Mouse (Mus musculus) ES-E14 (cell line): ENCODE data around the gene Eif4g3. TPM values are rescaled to one million over a fixed set of nuclear protein-coding genes. Genes with fewer than 3 reads are reported as not detected.

ENCODE experiments used
- DNase-seq: peaks from one replicate; pipeline ENCODE4 v3.0.0-alpha.2; 2013; ENCODE audit warnings: low read depth, low spot score
- H3K27ac ChIP-seq: 2 replicates; pipeline ENCODE4 v1.5.1; 2012; ENCODE audit warnings: low read depth, mild to moderate bottlenecking, low read length, moderate library complexity, mixed read lengths; ENCODE audit not compliant: poor library complexity, insufficient read depth, severe bottlenecking
- H3K36me3 ChIP-seq: 2 replicates; pipeline ENCODE4 v1.6.1; 2012; ENCODE audit warnings: mild to moderate bottlenecking, low read length, moderate library complexity, mixed read lengths; ENCODE audit not compliant: control insufficient read depth, poor library complexity, insufficient read depth, severe bottlenecking
- H3K4me1 ChIP-seq, 2 experiments: fragments of 150-350 bp in 1 of 2; sonication (generic) in 1 of 2; 2 replicates each; pipeline ENCODE4 v1.6.1; 2012; ENCODE audit warnings: low read length in 2 of 2, mild to moderate bottlenecking in 1 of 2, mixed read lengths in 1 of 2; ENCODE audit not compliant: control insufficient read depth in 2 of 2, insufficient read depth in 2 of 2, poor library complexity in 1 of 2
- H3K4me3 ChIP-seq, 2 experiments: fragments of 150-350 bp in 1 of 2; sonication (generic) in 1 of 2; 2 replicates each; pipeline ENCODE4 v1.5.1; 2012; ENCODE audit warnings: low read length in 2 of 2, low read depth in 1 of 2, mild to moderate bottlenecking in 1 of 2, mixed read lengths in 1 of 2; ENCODE audit not compliant: insufficient read depth in 1 of 2, poor library complexity in 1 of 2, severe bottlenecking in 1 of 2
- H3K9ac ChIP-seq: 2 replicates; pipeline ENCODE4 v1.6.1; 2012; ENCODE audit warnings: low read depth, mild to moderate bottlenecking, low read length, mixed read lengths; ENCODE audit not compliant: poor library complexity, insufficient read depth, severe bottlenecking
- H3K9me3 ChIP-seq: fragments of 150-350 bp; sonication (generic); 2 replicates; pipeline ENCODE4 v1.6.1; 2012; ENCODE audit warnings: low read depth, mild to moderate bottlenecking, low read length; ENCODE audit not compliant: control insufficient read depth, insufficient read depth
- CHD2 ChIP-seq: IDR thresholded peaks from 2 replicates; pipeline ENCODE4 v1.6.1; 2014; ENCODE audit warnings: mild to moderate bottlenecking, low read depth, low read length, inconsistent platforms
- HCFC1 ChIP-seq: IDR thresholded peaks from 2 replicates; pipeline ENCODE4 v1.6.1; 2012; ENCODE audit warnings: low read length, inconsistent platforms, borderline replicate concordance; ENCODE audit not compliant: insufficient read depth
- MAFK ChIP-seq: IDR thresholded peaks from 2 replicates; pipeline ENCODE4 v1.6.1; 2014; ENCODE audit warnings: mild to moderate bottlenecking, low read depth, low read length, inconsistent platforms; ENCODE audit not compliant: insufficient read depth
- ZC3H11A ChIP-seq: IDR thresholded peaks from 2 replicates; pipeline ENCODE4 v1.6.1; 2012; ENCODE audit warnings: low read depth, mild to moderate bottlenecking, inconsistent platforms, low read length, borderline replicate concordance
- ZNF384 ChIP-seq: IDR thresholded peaks from 2 replicates; pipeline ENCODE4 v1.6.1; 2012; ENCODE audit warnings: low read depth, low read length, inconsistent platforms
- in situ Hi-C, 2 experiments: fragments of 600-800 bp; cut with MboI; formaldehyde crosslinking; loops; one replicate each; pipeline ENCODE4 v1.15.1; 2025; ENCODE audit warnings: low sequenced_read_pairs in 2 of 2, inconsistent platforms in 1 of 2; ENCODE audit not compliant: unreplicated experiment in 2 of 2
- total RNA-seq: library from RNA; depleted of rRNA; stranded (reverse); fragments of 300-350 nt; gene quantifications from 2 replicates; pipeline ENCODE4 v1.2.3, GENCODE M21; 2012

Gene Eif4g3
- total RNA-seq, 1 experiment = 18.7 TPM

GRCm38 (mm10) chr4:138217441-138217840, 224.6 kb downstream of the Eif4g3 start:
- in situ Hi-C loops = no loop called here
- H3K36me3 ChIP-seq = no peaks in the 10 kb centered on the region; the same call in 1 of the 2 replicates

GRCm38 (mm10) chr4:138217951-138218685, 225.3 kb downstream of the Eif4g3 start:
- Histone ChIP-seq H3K9me3 (no peaks in the 10 kb centered on the region), H3K27ac (no peak overlapping the region), H3K36me3 (peaks cover 4% of the 10 kb centered on the region), H3K9ac (peak overlapping the region; percentile 71), H3K4me1 (peaks cover 4 to 28% of the 10 kb centered on the region in 2 experiments), H3K4me3 (peak overlapping the region; percentile 78 to 85)
- in situ Hi-C loops = no loop called here
- DNase-seq = no peak
- TF ChIP-seq MAFK = peak; percentile 78
- no peak for TF ChIP-seq HCFC1
- no peak for TF ChIP-seq ZNF384

More at GRCm38 (mm10) chr4:138217441-138217840, 224.6 kb downstream of the Eif4g3 start:
- Histone ChIP-seq H3K4me1 (peaks cover 4 to 24% of the 10 kb centered on the region in 2 experiments), H3K9ac (peak overlapping the region; percentile 86), H3K27ac (peak overlapping the region; percentile 42), H3K4me3 (peak overlapping the region; percentile 78 to 85), H3K9me3 (no peaks in the 10 kb centered on the region)
- DNase-seq = no peak
- TF ChIP-seq ZC3H11A = no peak
- TF ChIP-seq ZNF384 = no peak
- TF ChIP-seq HCFC1 = no peak
- TF ChIP-seq MAFK = no peak
- no peak for TF ChIP-seq CHD2

- Histone ChIP-seq H3K9me3 (no peaks in the 10 kb centered on the region), H3K27ac (no peak overlapping the region), H3K4me1 (peaks cover 4 to 28% of the 10 kb centered on the region in 2 experiments), H3K4me3 (no peak overlapping the region), H3K9ac (no peak overlapping the region), H3K36me3 (peaks cover 9% of the 10 kb centered on the region)
- no peak for DNase-seq
- TF ChIP-seq CHD2 (no peak), ZC3H11A (no peak), ZNF384 (no peak), HCFC1 (no peak), MAFK (no peak)
- in situ Hi-C loops = no loop called here
Observed at GRCm38 (mm10) chr4:138219331-138219730, 226.5 kb downstream of the Eif4g3 start.

GRCm38 (mm10) chr4:138220761-138221160, 227.9 kb downstream of the Eif4g3 start:
- TF ChIP-seq MAFK (no peak), CHD2 (no peak), HCFC1 (no peak), ZC3H11A (no peak)
- H3K4me3 ChIP-seq = no peak overlapping the region
- H3K4me1 ChIP-seq = peaks cover 4 to 25% of the 10 kb centered on the region in 2 experiments
- in situ Hi-C loops = no loop called here
- no peak overlapping the region for H3K9ac ChIP-seq
- H3K9me3 ChIP-seq = no peaks in the 10 kb centered on the region
- H3K27ac ChIP-seq = no peak overlapping the region
- peaks cover 9% of the 10 kb centered on the region for H3K36me3 ChIP-seq
- no peak for DNase-seq
